Mouse (Mus musculus) heart, postnatal 10 days (tissue): ENCODE measurements around the gene Efcab2. TPM values are rescaled to one million over a fixed set of nuclear protein-coding genes. Genes with fewer than 3 reads are reported as not detected.
"Not testable (repeated sequence)": the region's sequence is repeated elsewhere in the genome, so short reads cannot be mapped to it uniquely, and the experiment has no call there.

Source experiments
- DNase-seq, 2 experiments: peaks; one replicate each; pipeline ENCODE4 v3.0.0; 2021
- intact Hi-C: fragments of 180-260 bp; cut with DNase I; formaldehyde crosslinking; loops from one replicate; pipeline ENCODE4 v1.15.1; 2025
- total RNA-seq, 2 experiments: library from RNA; stranded (reverse); gene quantifications; 2 replicates each; pipeline ENCODE4 v1.2.3; 2021

The Efcab2 gene
- total RNA-seq, 2 experiments from 2014 or later, result 25.3 to 27.8 TPM

DNA sequence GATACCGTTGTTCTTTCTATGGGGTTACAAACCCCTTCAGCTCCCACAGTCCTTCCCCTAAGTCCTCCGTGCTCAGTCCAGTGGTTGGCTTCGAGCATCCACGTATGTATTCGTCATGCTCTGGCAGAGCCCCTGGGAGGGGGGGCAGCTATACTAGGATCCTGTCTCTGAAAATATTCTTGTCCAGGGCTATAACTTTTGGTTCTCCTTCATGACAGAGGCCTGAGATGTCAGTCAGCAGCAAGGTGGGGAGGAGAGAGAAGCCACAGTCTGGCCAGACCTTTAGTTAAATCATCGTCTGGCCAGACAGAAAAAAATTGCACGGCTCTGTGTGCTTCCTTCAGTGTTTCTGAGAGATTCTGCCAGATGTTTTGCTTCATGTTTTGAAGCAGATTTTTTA lies 5.2 kb upstream of the Efcab2 start:
- no peak for DNase-seq
- intact Hi-C loops, result no loop called here

DNA sequence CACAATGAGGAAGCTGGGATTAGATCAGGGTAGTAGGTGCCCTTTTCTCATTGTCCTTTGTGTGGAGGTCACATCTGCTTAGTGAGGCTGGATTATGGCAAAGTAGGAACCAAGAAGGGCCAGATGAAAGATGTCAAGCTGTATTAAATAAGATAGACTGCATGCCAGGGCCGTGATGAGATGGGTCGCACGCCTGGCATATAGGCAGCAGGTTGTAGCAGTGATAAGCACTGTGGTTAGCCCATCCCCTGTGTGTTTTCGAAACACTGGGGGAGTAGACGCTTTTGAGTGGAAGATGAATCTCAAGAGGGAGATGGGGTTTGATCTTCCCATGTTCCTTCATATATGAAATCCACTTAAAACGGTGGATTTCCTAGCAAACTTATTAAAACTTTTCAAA lies 3.9 kb upstream of the Efcab2 start:
- intact Hi-C loops, result no loop called here
- DNase-seq, result no peak

DNA sequence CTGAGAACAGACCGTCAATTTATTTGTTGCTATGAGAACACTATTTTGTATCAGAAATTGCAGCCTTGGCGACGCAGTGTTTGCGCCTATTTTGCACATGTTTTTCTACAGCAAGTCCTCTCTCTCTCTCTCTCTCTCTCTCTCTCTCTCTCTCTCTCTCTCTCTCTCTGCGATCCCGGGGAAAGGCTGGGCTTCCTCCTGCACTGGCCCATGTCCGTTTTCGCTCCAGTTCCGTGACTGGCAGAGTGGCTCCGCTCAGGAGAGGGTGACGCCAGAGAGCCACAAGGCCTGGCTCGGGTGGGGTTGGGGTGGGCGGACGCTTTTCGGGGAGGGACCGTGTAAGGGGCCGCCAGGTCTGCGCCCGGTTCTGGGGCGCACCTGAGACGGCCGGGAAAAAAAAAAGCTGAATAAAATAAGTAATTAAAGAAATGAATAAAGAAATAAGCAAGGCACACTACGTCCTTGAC lies 407 bp upstream of the Efcab2 start:
- intact Hi-C loops, result no loop called here
- peak; percentile 88 for DNase-seq

DNA sequence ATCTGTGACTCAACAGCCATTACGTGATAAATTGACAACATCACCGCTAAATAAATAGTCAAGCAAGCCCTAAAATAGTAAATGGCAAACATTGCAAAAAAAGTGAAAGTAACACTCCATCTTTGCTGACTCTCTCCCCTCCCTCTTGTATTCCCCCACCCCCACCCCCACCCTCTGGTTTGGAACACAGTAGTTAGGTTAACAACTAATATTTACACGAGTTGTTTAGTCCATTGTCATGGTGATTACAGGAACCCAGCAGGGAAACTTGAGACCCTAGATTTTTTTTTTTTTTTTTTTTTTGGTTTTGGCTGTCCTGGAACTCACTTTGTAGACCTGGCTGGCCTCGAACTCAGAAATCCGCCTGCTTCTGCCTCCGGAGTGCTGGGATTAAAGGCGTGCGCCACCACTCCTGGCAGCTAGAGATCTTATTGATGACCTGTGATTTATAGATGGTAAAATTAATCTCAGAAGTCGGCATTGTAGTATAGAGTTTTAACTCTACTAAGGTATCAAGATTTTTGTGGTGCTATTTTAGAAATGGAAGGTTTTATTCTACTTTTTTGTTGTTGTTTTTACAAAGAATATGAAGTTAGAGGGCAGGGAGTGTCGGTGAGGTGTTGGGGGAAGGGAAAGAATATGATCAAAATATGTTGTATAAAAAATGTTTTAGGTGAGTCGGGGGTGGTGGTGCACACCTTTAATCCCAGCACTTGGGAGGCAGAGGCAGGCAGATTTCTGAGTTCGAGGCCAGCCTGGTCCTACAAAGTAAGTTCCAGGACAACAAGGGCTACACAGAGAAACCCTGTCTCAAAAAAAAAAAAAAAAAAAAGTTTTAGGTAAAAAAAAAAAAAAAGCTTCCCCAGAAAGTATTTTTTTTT lies 1.1 kb downstream of the Efcab2 start:
- intact Hi-C loops, result loop anchor here (1.0 kb wide), 4 partner anchors 38 to 89 kb away; no protein-coding TSS in a partner anchor
- peak in 1 of 2 experiments; percentile 23 for DNase-seq

DNA sequence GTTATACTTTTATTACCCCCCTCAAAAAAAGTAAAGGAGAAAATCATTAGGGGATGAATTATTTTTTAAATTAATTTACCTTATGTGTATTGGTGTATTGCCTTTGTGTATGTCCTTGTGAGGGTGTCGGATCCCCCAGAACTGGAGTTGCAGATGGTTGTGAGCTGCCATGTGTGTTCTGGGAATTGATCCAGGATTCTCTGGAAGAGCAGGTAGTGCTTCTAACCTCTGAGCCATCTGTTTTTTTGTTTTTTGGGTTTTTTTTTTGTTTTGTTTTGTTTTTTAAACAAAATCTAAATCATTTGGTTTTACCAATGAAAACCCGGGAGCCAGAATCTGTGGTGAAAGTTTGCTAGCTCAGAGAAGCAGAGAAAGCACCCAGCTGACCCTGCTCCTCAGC lies 1.8 kb downstream of the Efcab2 start:
- intact Hi-C loops, result no loop called here
- no peak for DNase-seq

DNA sequence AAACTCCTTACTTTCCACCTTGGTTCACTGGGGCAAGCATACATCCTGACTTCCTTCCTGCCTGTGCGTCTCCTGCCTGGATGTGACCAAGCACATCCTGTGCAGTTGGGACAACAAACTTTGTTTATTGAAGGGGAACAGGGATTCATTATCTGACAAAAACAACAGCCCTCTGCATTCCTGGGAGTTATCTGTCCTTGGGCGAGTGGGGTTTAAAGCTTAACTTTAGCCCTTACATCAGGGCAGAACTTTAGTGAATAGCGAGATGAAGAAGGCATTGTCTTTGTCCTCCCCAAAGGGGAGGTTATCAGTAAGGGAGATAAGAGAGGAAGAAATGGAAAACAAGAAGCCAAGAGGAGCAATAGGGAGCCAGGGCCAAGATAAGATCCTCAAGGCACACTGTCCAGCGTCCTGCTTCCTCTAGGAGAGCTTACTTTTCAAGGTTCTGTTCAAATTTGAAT lies 3.0 kb downstream of the Efcab2 start:
- DNase-seq, result no peak
- intact Hi-C loops, result no loop called here

DNA sequence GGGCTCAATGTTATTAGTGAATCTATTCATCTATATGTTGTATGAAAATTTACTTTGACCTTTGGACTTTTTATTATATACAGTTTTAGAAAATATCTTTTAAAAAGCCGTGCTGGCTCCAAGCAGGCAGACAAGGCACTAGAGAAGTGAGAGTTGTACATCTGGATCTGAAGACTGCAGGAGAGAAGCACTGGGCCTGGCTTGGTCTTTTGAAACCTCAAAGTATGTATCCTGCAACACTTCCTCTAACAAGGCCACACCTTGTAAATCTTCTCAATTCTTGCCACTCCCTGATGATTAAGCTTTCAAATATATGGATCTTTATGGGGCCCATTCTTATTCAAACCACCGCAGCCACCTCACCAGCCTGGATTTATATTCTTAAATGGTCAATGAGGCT lies 7.5 kb downstream of the Efcab2 start:
- intact Hi-C loops, DNase-seq: not testable (repeated sequence)

DNA sequence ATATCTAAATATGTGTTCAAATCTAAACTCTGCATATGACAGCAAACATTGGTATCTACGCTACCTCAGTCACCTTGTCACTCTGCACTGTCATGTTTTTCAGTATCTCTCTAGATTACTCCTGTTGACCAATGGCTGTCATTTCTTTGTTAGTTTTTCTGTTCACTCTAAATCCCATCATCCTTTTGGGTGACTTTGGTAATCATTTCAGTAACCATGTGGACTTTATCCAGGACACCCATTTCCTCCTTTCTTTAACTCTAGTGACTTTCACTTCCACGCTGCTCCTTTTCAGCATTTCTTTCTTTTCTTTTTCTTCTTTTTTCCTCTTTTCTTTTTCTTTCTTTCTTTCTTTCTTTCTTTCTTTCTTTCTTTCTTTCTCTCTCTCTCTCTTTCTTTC lies 13.7 kb downstream of the Efcab2 start:
- intact Hi-C loops, result no loop called here
- DNase-seq, result no peak

DNA sequence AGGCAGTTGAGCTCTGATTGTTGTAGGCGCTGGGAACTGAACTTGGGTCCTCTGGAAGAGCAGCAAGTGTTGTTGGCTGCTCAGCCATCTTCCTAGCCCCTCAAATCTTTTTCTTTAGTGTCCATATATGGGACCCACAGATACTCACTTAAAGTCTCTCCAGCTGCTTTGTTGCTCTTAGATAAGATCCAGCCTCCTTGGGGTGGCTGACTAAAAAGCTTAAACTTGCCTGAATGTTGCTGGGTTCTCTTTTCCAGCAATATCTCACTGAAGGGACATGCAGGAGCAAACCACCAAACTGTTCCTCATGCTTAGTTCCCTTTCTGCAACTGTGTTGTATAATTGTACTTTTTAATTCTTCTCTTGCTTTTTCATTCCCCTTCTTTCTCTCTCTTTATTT lies 17.8 kb downstream of the Efcab2 start:
- intact Hi-C loops, result no loop called here
- no peak for DNase-seq

DNA sequence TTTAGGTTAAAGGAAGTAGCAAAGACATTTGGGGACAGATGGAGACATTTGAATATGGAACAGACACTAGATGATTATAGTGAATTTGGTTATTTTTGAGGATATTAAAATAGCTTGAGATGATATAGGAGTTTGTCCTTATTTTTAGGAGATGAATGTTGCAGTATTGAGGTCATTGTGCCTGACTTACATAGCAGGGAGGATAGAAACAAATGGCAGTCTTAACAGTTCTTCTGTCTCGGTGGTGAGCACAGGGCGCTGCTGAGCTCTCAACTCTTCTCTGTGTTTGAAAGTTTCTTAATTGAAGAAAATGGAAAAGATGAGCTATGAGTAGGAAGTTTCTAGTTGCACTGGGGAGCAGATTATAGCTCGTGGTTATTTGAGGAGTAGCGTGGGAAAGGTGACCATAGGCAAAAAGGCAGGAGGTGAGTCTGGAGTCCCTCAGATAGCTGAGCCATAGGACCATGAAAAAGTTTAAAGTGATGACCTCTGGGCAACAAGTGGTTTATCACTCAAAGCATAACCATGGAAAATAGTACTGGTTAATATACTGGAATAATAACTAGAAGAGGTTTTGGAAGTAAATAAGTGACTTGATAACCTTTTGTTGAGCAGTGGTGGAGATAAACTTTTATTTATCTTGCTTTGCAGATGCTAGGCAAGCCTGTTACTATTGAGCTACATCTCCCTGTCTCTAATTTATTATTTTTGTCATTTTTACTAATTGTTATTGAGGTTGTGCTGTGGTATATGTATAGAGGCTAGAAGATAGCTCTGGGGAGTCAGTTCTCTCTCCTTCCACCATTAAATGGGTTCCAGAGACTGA lies 25.9 kb downstream of the Efcab2 start:
- no peak for DNase-seq
- intact Hi-C loops, result no loop called here

DNA sequence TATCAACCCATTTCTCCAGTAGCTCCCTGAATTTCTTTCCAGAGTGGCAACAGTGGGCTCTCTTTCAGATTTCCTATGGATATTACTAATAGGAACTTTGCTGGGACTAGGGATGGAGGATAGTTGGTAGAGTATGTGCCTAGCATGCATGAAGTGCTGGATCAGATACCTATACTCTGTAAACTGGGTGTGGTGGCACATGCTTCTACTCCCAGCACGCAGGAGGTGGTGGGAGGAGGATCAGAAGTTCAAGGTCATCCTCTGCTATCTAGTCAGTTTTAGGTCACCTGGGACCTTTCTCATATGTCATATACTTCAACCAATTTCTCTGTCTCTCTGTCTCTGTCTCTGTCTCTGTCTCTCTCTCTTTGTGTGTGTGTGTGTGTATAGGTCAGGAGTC lies 27.7 kb downstream of the Efcab2 start:
- no peak for DNase-seq
- intact Hi-C loops, result no loop called here

DNA sequence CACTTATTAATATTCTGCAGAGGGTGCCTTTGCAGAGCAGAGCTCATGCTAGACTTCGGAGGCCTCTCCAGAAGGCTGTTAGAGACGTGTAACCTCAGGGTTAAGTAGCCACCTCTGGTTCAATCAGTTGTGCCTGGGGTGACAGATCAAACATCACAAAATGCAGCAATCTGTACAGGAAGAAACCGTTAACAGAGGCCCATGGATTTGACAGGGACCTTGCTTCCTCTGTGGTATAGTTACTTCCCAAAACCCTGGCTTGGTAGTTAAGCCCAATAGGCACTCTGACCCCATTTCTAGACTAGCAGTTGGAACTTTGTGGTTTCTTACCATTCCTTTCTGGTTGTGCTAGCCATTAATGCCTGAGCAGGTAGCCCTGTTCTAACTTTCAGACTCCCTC lies 38.5 kb downstream of the Efcab2 start:
- DNase-seq, result no peak
- intact Hi-C loops, result no loop called here

DNA sequence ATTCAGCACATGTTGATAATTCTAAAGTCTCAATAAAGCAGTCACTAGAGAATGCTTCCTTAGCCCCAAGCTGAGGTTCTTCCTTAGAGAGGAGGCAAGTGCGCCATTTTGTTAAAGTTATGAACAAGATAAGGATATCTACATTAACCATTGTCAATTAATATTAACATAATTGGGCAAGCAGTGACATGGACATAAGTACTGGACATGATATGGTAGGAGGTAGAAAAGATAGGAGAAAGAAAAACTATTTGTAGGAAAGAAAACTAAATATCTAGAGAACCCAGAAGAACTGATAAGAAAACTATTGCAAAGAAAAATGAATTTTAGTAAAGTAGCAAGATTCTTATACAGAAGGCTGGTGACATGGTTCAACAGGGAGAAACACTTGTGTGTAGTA lies 41.2 kb downstream of the Efcab2 start:
- intact Hi-C loops, result loop anchor here (5.0 kb wide), 2 partner anchors 80 to 300 kb away; no protein-coding TSS in a partner anchor
- DNase-seq, result no peak

DNA sequence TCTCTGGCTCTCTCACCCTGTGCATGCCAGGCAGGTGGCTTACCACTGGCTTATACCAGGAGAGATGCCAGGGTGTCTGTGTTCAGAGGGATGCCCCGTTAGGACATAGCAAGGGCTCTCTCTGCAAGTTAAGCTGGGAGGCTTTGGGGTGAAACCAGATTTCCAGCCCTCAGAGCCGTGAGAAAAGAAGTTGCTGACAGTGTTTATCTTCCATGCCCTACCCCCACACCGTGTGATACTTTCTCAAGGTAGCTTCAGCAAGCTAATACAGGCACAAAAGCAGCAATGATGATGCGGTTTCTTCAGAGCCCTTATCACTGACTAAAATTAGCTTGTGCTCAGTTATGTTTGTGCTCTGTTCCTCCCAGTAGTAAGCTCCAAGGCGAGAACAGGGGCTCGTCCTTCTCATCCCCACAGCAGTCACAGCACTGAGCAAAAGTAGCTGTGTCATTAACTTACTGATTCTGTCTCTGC lies 42.4 kb downstream of the Efcab2 start:
- DNase-seq, result peak; percentile 56
- intact Hi-C loops, result loop anchor here (1.0 to 5.0 kb wide), 5 partner anchors 42 to 301 kb away; partner anchors contain the start of gene Efcab2

DNA sequence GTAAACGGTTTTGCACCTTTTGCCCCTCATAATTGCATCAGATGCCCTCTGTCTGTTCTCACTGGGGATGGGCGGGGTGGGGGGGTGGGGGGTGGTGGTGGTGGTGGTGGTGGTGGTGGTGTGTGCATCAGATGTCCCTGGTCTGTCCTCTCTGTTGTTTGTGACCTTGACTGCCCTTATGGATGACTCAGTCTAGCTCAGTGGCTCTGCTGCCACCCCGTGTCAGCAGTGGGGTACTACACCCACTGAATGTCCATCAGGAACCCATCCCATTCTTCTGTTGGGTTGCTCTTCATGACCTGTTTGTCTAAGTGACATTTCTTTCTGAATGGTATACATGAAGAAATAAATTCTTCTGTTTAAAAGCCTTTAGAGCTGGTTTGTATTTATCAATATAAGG lies 43.3 kb downstream of the Efcab2 start:
- peak; percentile 87 to 88 for DNase-seq
- intact Hi-C loops, result loop anchor here (2.0 to 5.0 kb wide), 3 partner anchors 82 to 302 kb away; no protein-coding TSS in a partner anchor

DNA sequence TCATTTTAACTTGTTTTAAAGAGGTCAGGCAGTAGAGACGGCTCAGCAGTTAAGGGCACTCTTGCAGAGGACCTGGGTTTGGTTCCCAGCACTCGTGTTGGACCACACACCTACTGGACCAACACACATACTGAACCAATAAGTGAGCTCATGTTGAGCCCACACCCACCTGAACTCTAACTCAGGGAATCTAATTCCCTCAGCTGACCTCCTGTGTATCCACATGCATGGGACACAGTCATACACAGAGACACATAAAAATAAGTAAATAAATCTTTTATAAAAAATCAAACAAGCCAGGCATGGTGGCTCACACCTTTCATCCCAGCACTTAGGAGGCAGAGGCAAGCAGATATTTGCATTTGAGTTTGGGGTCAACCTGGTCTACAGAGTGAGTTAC lies 44.0 kb downstream of the Efcab2 start:
- intact Hi-C loops, result loop anchor here (2.0 to 5.0 kb wide), 3 partner anchors 83 to 303 kb away; no protein-coding TSS in a partner anchor
- DNase-seq, result no peak

DNA sequence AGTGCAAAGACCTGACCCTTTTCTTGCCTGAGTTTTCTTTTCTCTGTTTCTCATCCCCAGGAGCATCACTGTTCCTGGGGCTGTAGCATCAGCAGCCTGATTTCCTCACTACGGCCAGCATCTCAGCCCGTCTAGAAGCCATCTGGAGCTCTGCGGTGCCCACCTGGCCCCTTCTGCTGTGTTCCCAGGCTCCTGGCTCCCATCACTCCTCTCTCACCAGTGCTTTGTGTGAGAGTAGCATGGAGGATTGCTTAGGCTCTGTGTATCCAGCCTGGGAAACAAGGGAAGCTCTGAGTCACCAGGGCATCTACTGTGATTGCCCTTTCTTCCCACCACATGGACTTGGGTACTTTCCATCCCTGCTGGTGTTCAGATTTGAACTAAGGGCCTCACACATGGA lies 48.2 kb downstream of the Efcab2 start:
- DNase-seq, result no peak
- intact Hi-C loops, result no loop called here

DNA sequence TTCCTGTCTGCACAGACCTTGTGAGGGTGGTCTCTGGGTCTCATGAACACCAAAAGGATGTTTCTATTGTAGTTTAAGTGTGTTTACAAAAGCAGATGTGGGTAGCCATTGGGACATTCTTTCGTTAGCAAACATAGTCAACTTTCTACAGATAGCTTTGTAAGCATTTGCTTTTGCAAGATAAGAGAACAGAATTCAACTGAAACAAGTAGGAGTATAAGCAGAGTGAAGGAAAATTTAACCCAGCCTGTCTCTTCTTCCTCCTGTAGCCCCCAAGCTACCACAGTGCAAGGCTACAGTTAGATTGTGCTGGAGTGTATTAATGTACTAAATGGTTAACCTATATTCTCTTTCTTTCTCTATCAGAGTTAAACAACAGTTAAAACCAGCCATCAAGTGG lies 49.2 kb downstream of the Efcab2 start:
- intact Hi-C loops, result no loop called here
- no peak for DNase-seq

DNA sequence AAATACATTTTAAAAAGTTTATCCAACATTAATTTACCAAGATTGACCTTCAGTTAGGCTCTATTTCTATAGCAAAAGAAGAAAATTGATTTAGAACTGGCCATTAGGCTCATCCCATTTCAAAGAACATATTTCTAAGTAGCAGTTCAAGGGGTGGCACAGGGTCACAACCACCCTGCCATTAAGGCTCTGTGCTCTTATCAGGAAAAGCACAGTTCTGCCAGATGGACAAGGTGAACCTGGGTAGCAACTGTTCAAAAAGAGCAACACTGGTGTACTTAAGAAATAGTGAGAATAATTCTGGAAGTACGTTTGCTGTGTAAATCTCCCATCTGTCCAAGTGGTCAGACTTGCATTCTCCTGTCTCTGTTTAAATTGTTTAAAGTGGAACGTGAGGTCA lies 52.1 kb downstream of the Efcab2 start:
- DNase-seq, result no peak
- intact Hi-C loops, result no loop called here

DNA sequence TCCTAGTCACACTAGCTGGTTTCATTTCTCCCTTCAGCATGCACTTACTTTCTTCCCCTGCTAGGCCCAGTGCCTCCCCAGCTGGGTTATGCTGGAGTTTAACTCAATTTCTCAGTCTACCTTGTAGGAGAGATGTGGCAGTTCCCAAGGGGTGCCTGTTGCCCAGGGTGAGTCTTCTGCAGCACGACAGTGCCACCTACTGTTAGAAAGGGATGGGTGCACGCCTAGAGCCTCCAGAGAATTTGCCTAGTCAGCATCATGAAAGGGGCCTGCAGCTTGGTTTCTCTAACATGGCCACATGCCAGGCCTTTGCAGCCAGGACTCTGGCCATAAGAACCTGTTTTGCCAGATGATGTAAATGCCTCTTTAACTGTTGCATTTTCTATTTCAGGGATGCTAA lies 57.8 kb downstream of the Efcab2 start:
- intact Hi-C loops, result loop anchor here (5.0 to 10.0 kb wide), 2 partner anchors 316 to 519 kb away; no protein-coding TSS in a partner anchor

DNA sequence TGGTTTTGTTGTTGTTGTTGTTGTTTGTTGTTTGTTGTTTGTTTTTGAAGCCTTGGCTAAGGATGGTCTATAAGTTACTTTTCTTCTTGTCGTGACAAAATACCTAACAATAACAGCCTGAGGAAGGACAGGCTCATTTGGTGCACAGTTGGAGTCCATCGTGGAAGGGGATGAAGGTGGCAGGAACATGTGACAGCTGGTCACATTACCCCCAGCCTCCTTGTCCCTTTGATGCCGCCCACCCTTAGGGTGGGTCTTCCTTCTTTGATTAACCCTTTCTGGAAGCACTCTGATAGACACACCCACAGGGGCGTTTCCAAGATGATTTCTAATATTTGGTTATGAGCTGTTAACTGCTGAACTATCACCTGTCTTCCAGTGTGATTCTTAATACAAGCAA lies 58.3 kb downstream of the Efcab2 start:
- DNase-seq, result no peak
- intact Hi-C loops, result loop anchor here (5.0 to 10.0 kb wide), 2 partner anchors 317 to 519 kb away; no protein-coding TSS in a partner anchor

More for the DNA sequence above, 57.8 kb downstream of the Efcab2 start:
- DNase-seq, result peak; percentile 88 to 90
